Mouse (Mus musculus): Measurements from ENCODE around the gene Ccpg1.

DNA sequence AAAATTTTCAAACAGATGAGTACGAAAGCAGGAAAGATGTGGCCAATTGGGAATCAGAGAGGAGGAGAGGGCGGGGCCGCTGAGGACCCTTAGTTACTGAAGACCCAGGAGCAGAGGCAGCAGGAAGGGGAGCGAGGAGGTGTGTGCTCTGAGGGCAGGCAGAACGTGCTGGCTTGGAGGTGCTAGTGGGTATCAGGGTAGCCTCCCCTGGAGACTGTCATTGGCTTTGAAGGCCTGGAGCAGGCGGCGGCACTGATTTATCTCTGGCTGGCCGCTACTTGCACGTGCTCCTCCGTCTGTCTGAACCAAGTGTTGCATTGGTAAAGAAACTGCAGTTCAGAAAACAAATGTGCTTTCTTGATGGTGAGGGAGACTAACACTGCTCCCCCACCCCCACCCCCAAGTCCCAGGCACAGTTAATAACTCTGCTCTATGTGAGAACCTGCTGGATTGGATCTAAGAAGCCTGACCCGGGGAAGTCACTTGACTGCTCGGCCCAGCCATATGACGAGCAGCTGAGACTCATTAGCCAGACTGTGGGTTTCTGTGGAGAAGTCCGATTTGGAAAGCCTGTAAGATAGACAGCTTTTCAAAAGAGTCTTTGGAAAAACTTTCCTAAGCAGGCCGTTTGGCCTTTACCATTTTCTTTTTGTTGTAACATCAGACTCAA, 78.5 kb downstream of the Ccpg1 start:
- no peak for TF ChIP-seq POLR2A (IDR thresholded peaks at IDR 0.05; ENCODE audit: borderline replicate concordance, extremely low read depth, insufficient read depth, insufficient read length, poor library complexity, severe bottlenecking)
- TF ChIP-seq CTCF (IDR thresholded peaks at IDR 0.05; ENCODE audit: borderline replicate concordance, extremely low read depth, insufficient read depth, insufficient read length) = no peak
